In the genomic region with DNA sequence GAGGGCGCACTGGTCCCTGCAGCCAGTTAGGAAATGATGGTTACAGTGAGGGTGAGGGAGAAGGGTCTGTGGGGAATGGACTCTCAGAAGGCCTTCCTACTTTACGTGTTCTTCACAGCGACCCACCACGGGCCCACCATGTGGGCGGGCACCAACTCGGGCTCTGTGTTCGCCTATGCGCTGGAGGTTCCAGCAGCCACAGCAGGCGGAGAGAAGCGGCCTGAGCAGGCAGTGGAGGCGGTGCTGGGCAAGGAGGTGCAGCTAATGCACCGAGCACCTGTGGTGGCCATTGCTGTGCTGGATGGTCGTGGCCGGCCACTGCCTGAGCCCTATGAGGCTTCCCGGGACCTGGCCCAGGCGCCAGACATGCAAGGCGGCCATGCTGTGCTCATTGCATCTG, we compare ENCODE assay signal across 20 mouse cellular contexts. TPM values are rescaled to one million over a fixed set of nuclear protein-coding genes. Genes with fewer than 3 reads are reported as not detected.
DNase-seq lines count a peak whose midpoint lies in the region; ATAC-seq lines count a peak whose summit lies in the region.
"Had no signal": no experiment of that assay in that cellular context is flagged by ENCODE, and none has a peak within 500 bp of the region (broad histone marks: within the 10 kb centered on the region; RNA-seq: fewer than 3 reads in every experiment).

No protein-coding gene starts in this region.

- no peak overlapping the region for H3K4me3 ChIP-seq in heart, embryonic 12.5 days
- H3K4me3 ChIP-seq: forebrain, embryonic 10.5 days; hindbrain, embryonic 12.5 days; left cerebral cortex, adult 2 months; midbrain, embryonic 15.5 days; neural tube, embryonic 13.5 days had no signal

- peaks cover 100% of the 10 kb centered on the region for H3K36me3 ChIP-seq in heart, embryonic 12.5 days

- no peak overlapping the region for H3K27ac ChIP-seq in heart, embryonic 12.5 days (ENCODE audit: poor library complexity, severe bottlenecking)
- H3K27ac ChIP-seq: forebrain, embryonic 10.5 days; hindbrain, embryonic 12.5 days; left cerebral cortex, adult 2 months; macrophage; midbrain, embryonic 15.5 days; neural tube, embryonic 13.5 days had no signal

- ATAC-seq in cerebellum, adult (ENCODE audit: insufficient number of reproducible peaks, low FRiP score, low TSS enrichment), result no peak
- no peak for ATAC-seq in heart, embryonic 12.5 days (ENCODE audit: insufficient number of reproducible peaks, low FRiP score)
- ATAC-seq: forebrain, embryonic 16.5 days; lung, postnatal 0 days; midbrain, embryonic 15.5 days had no signal

- no peak overlapping the region for H3K9ac ChIP-seq in heart, embryonic 12.5 days
- H3K9ac ChIP-seq: hindbrain, embryonic 12.5 days; midbrain, embryonic 15.5 days; neural tube, embryonic 13.5 days had no signal

- 92% methylated on average over 17 of the region's 17 CpGs for WGBS in heart, embryonic 12.5 days

- no peaks in the 10 kb centered on the region for H3K9me3 ChIP-seq in heart, embryonic 12.5 days (replicated peaks)
- H3K9me3 ChIP-seq: forebrain, embryonic 10.5 days; hindbrain, embryonic 12.5 days; midbrain, embryonic 15.5 days; neural tube, embryonic 13.5 days had no signal

- DNase-seq in adrenal gland, adult 2 months, result peak; percentile 1
- DNase-seq in adrenal gland, postnatal 36 days, result no peak
- peak; percentile 14 for DNase-seq in cerebellum, adult 9-11 months
- peak; percentile 3 for DNase-seq in heart, postnatal 4 days
- DNase-seq in testis, postnatal 10 days (ENCODE audit: low spot score), result peak; percentile 40
- DNase-seq in testis, postnatal 14 days (ENCODE audit: low spot score), result no peak
- DNase-seq: heart, postnatal 10 days; kidney, adult 2 months; kidney, postnatal 10 days had no signal

- H3K4me2 ChIP-seq in heart, embryonic 12.5 days, result no peak overlapping the region
- H3K4me2 ChIP-seq: heart, embryonic 11.5 days; hindbrain, embryonic 12.5 days; midbrain, embryonic 15.5 days; neural tube, embryonic 13.5 days had no signal

- peaks cover 8% of the 10 kb centered on the region; the same call in 1 of the 2 replicates for H3K4me1 ChIP-seq in heart, embryonic 12.5 days (replicated peaks)
- H3K4me1 ChIP-seq: forebrain, embryonic 10.5 days; hindbrain, embryonic 12.5 days; midbrain, embryonic 15.5 days; neural tube, embryonic 13.5 days had no signal

- no peaks in the 10 kb centered on the region for H3K27me3 ChIP-seq in heart, embryonic 12.5 days (replicated peaks)
- H3K27me3 ChIP-seq: hindbrain, embryonic 12.5 days; midbrain, embryonic 15.5 days; neural tube, embryonic 13.5 days had no signal

RNA-seq across cellular contexts. Expression of a gene that starts 11.7 kb away (rescaled TPM):
- 10 to 100 TPM; 19.5 to 26.5 TPM for total RNA-seq in adrenal gland, adult 2 months (2021)
- 59.4 and 62.5 TPM in 2 replicates for polyA plus RNA-seq in adrenal gland, adult 2 months (2012; rRNA removed)
- 10 to 100 TPM; 23.6 to 24.7 TPM for total RNA-seq in adrenal gland, postnatal 36 days (2021)
- total RNA-seq in heart, postnatal 4 days (2021), result 10 to 100 TPM; 26.6 to 28.4 TPM
- 46.6 and 47.5 TPM in 2 replicates for polyA plus RNA-seq in heart, embryonic 12.5 days (2016; fragmentation: Nextera tagmentation; extraction: Ambion mirVana)

RNA-seq across cellular contexts. Expression of a gene that starts 15.8 kb away (rescaled TPM):
- total RNA-seq in adrenal gland, adult 2 months (2021), result 100 to 1,000 TPM; 149 to 186 TPM
- polyA plus RNA-seq in adrenal gland, adult 2 months (2012; rRNA removed), result 271 and 327 TPM in 2 replicates
- 100 to 1,000 TPM; 137 to 162 TPM for total RNA-seq in adrenal gland, postnatal 36 days (2021)
- total RNA-seq in heart, postnatal 4 days (2021), result 100 to 1,000 TPM; 104 to 107 TPM
- 87.6 and 91.6 TPM in 2 replicates for polyA plus RNA-seq in heart, embryonic 12.5 days (2016; fragmentation: Nextera tagmentation; extraction: Ambion mirVana)

RNA-seq across cellular contexts. Expression of a gene that starts 17.0 kb away (rescaled TPM):
- total RNA-seq in adrenal gland, adult 2 months (2021), result 10 to 100 TPM; 26.0 to 41.6 TPM
- 47.2 and 50.1 TPM in 2 replicates for polyA plus RNA-seq in adrenal gland, adult 2 months (2012; rRNA removed)
- 10 to 100 TPM; 27.7 to 38.1 TPM for total RNA-seq in adrenal gland, postnatal 36 days (2021)
- total RNA-seq in heart, postnatal 4 days (2021), result 10 to 100 TPM; 20.7 to 24.8 TPM
- 18.5 and 20.8 TPM in 2 replicates for polyA plus RNA-seq in heart, embryonic 12.5 days (2016; fragmentation: Nextera tagmentation; extraction: Ambion mirVana)

Comparison
In these comparisons a context has a peak if more than half of its experiments do, and no peak if none do; other contexts are left out.
1. DNase-seq: peak in adrenal gland, adult 2 months (single experiment), cerebellum, adult 9-11 months (single experiment), heart, postnatal 4 days (single experiment) and testis, postnatal 10 days (single experiment); none in adrenal gland, postnatal 36 days (0 of 2) and testis, postnatal 14 days (single experiment).